Mouse (Mus musculus) leukemia stem cell, adult 10-12 weeks (primary cell): ENCODE measurements around the gene Tnfsf8. TPM values are rescaled to one million over a fixed set of nuclear protein-coding genes. Genes with fewer than 3 reads are reported as not detected.

Experiments
- polyA plus RNA-seq: library from polyadenylated mRNA; stranded (reverse); fragments of >175 nt; gene quantifications from 2 replicates; pipeline ENCODE4 v1.2.3, GENCODE M21; 2012; ENCODE audit warnings: low replicate concordance

Tnfsf8 gene
- polyA plus RNA-seq = 0.22 and 0.33 TPM in 2 replicates

DNA sequence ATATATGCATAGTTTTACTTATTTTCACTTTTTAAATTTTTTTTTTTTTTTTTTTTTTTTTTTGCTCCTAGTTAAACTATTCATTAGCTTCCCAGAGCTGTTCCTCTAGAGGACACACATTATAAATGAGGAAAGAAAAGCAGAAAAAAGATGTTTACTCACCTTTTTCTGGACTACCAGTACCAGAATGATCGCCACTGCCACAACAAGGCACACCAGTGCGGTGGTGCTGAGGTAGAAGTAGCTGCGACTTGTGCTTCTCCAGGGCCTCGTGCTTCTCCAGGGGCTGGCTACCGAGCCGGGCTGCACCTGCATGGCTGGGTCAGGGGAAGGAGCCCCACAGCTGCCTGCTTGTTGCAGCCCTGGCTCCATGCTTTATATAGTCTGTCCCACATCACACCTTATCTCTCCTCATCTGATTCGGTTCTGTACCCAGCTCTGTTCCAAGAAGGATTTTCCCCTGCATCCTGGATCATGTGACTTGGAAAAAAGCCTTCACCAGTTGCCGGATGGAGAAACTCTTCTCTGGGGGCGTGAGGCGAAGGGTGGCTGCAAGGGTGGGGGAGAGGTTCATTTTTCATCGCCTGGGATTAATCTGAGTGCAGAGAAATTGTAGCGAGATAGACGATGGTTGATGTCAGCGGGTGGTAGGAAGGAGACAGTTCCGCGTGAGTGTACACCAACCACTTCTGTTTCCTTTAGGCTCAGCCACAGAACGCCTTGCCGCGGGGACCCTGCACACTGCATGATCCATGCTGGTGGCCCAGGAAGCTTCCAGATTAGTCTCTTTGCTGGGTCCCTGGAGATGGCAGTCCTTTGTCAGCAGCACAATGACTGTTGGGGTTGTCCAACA is at the start of gene Tnfsf8:
Tnfsf8 (minus strand) TSS at position 660 of the 853 bp plus-strand sequence.

Other genes with a start within 250 kb of the Tnfsf8 start
- gene Tex48, start 238.9 kb downstream of the Tnfsf8 start, polyA plus RNA-seq = not detected in 2 replicates
- gene Gm11214, start 198.0 kb downstream of the Tnfsf8 start, polyA plus RNA-seq = not detected in 2 replicates
- gene Tnfsf15, start 116.2 kb downstream of the Tnfsf8 start, polyA plus RNA-seq = 0.07 and 0.11 TPM in 2 replicates
- 0.03 and 0.05 TPM in 2 replicates for gene Tnc, start 185.7 kb upstream of the Tnfsf8 start, polyA plus RNA-seq